Mouse (Mus musculus): ENCODE data around the gene Polr2c. TPM values are rescaled to one million over a fixed set of nuclear protein-coding genes. Genes with fewer than 3 reads are reported as not detected.
A peak's percentile ranks its signal among the peaks of the same experiment; 100 is the strongest.
"Not testable (repeated sequence)": the region's sequence is repeated elsewhere in the genome, so short reads cannot be mapped to it uniquely, and the experiment has no call there.

Gene Polr2c
- polyA plus RNA-seq, 1 experiment from 2014 or later, result 50.6 TPM

- Histone ChIP-seq H3K9ac (replicated peaks) (no peak overlapping the region), H3K4me3 (ENCODE audit: low read depth, low read length) (no peak overlapping the region), H3K4me2 (ENCODE audit: low read depth, low read length) (no peak overlapping the region), H3K27ac (ENCODE audit: low read depth) (no peak overlapping the region), H3K4me1 (ENCODE audit: insufficient read depth) (0 out of 2 replicates have a peak, but pooled peaks cover 5% of the 10 kb centered on the region), H3K36me3 (replicated peaks; ENCODE audit: insufficient read depth, low read length) (peaks cover 58% of the 10 kb centered on the region), H3K27me3 (ENCODE audit: insufficient read depth, low read length) (no peaks in the 10 kb centered on the region), H3K9me3 (ENCODE audit: low read length) (no peaks in the 10 kb centered on the region)
- ATAC-seq (peak; percentile 69), DNase-seq (peak; percentile 76)
- TF ChIP-seq CTCF (IDR thresholded peaks at IDR 0.05; ENCODE audit: low read depth), result peak; percentile 89
- no peak for TF ChIP-seq EP300 (IDR thresholded peaks at IDR 0.05; ENCODE audit: low read depth)
- WGBS (ENCODE audit: insufficient replicate concordance), result 85% methylated on average over 23 of the region's 23 CpGs
Measured at GRCm38 (mm10) chr8:94822637-94823560, 34.4 kb upstream of the Polr2c start.

- ATAC-seq (no peak), DNase-seq (no peak)
- Histone ChIP-seq H3K4me2 (ENCODE audit: low read depth, low read length) (no peak overlapping the region), H3K4me3 (ENCODE audit: low read depth, low read length) (no peak overlapping the region), H3K27me3 (ENCODE audit: insufficient read depth, low read length) (no peaks in the 10 kb centered on the region), H3K9ac (replicated peaks) (no peak overlapping the region), H3K9me3 (ENCODE audit: low read length) (no peaks in the 10 kb centered on the region), H3K4me1 (ENCODE audit: insufficient read depth) (0 out of 2 replicates have a peak, but pooled peaks cover under 1% of the 10 kb centered on the region), H3K36me3 (replicated peaks; ENCODE audit: insufficient read depth, low read length) (peaks cover 71% of the 10 kb centered on the region), H3K27ac (ENCODE audit: low read depth) (no peak overlapping the region)
- TF ChIP-seq CTCF (IDR thresholded peaks at IDR 0.05; ENCODE audit: low read depth) (no peak), EP300 (IDR thresholded peaks at IDR 0.05; ENCODE audit: low read depth) (no peak)
- 82% methylated on average over 6 of the region's 6 CpGs for WGBS (ENCODE audit: insufficient replicate concordance)
Measured at GRCm38 (mm10) chr8:94825170-94825569, 32.1 kb upstream of the Polr2c start.

- Histone ChIP-seq H3K9ac (replicated peaks) (no peak overlapping the region), H3K4me1 (ENCODE audit: insufficient read depth) (no peaks in the 10 kb centered on the region), H3K4me2 (ENCODE audit: low read depth, low read length) (no peak overlapping the region), H3K27ac (ENCODE audit: low read depth) (no peak overlapping the region), H3K27me3 (ENCODE audit: insufficient read depth, low read length) (no peaks in the 10 kb centered on the region), H3K36me3 (replicated peaks; ENCODE audit: insufficient read depth, low read length) (peaks cover 76% of the 10 kb centered on the region), H3K4me3 (ENCODE audit: low read depth, low read length) (no peak overlapping the region), H3K9me3 (ENCODE audit: low read length) (no peaks in the 10 kb centered on the region)
- 92% methylated on average over 5 of the region's 5 CpGs for WGBS (ENCODE audit: insufficient replicate concordance)
- ATAC-seq (no peak), DNase-seq (no peak)
- TF ChIP-seq EP300 (IDR thresholded peaks at IDR 0.05; ENCODE audit: low read depth) (no peak), CTCF (IDR thresholded peaks at IDR 0.05; ENCODE audit: low read depth) (no peak)
Measured at GRCm38 (mm10) chr8:94826210-94826609, 31.0 kb upstream of the Polr2c start.

- peaks cover 73% of the 10 kb centered on the region for H3K36me3 ChIP-seq (replicated peaks; ENCODE audit: insufficient read depth, low read length)
- TF ChIP-seq CTCF (IDR thresholded peaks at IDR 0.05; ENCODE audit: low read depth) (no peak), EP300 (IDR thresholded peaks at IDR 0.05; ENCODE audit: low read depth) (no peak)
- ATAC-seq, result no peak
- H3K27ac ChIP-seq (ENCODE audit: low read depth), result no peak overlapping the region
- no peaks in the 10 kb centered on the region for H3K9me3 ChIP-seq (ENCODE audit: low read length)
- H3K27me3 ChIP-seq (ENCODE audit: insufficient read depth, low read length), result no peaks in the 10 kb centered on the region
- H3K4me2 ChIP-seq (ENCODE audit: low read depth, low read length), result no peak overlapping the region
- H3K9ac ChIP-seq (replicated peaks), result no peak overlapping the region
- 83% methylated on average over 6 of the region's 6 CpGs for WGBS (ENCODE audit: insufficient replicate concordance)
- no peaks in the 10 kb centered on the region for H3K4me1 ChIP-seq (ENCODE audit: insufficient read depth)
- H3K4me3 ChIP-seq (ENCODE audit: low read depth, low read length), result no peak overlapping the region
- DNase-seq, result no peak
Measured at GRCm38 (mm10) chr8:94828284-94828683, 29.0 kb upstream of the Polr2c start.

DNA sequence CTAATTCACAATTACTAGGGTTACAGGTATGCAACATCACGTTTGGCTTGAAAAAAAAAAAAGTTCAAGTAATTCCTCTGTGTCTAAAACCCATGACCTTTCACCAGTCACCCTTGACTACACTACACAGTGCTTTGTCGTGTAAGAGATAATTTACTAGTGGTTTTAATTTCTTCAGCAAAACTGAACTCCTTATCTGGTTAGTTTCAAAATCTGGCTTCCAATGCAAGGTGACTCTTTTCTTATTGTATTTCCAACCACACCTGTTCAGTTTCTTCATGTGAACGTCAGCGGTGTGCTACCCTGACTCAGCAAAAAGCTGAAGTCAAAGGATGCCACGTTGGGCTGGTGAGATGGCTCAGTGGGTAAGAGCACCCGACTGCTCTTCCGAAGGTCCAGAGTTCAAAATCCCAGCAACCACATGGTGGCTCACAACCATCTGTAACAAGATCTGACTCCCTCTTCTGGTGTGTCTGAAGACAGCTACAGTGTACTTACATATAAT, 23.3 kb upstream of the Polr2c start:
- Histone ChIP-seq H3K36me3 (replicated peaks; ENCODE audit: insufficient read depth, low read length) (peaks cover 24% of the 10 kb centered on the region), H3K4me1 (ENCODE audit: insufficient read depth) (peaks cover 10% of the 10 kb centered on the region)
- 64% methylated on average over 7 of the region's 7 CpGs for WGBS (ENCODE audit: insufficient replicate concordance)
- not testable (repeated sequence) for ATAC-seq; H3K9me3 ChIP-seq (ENCODE audit: low read length); H3K4me3 ChIP-seq (ENCODE audit: low read depth, low read length); DNase-seq; H3K9ac ChIP-seq (replicated peaks); H3K4me2 ChIP-seq (ENCODE audit: low read depth, low read length); H3K27ac ChIP-seq (ENCODE audit: low read depth); H3K27me3 ChIP-seq (ENCODE audit: insufficient read depth, low read length)

DNA sequence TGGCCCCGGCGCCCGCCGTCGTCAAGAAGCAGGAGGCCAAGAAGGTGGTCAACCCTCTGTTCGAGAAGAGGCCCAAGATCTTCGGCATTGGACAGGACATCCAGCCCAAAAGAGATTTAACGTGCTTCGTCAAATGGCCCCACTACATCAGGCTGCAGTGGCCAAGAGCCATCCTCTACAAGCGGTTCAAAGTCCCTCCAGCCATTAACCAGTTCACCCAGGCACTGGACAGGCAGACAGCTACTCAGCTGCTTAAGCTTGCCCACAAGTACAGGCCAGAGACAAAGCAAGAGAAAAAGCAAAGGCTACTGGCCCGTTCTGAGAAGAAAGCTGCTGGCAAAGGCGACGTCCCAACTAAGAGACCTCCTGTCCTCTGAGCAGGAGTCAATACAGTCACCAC, 21.5 kb upstream of the Polr2c start:
- H3K27ac ChIP-seq (ENCODE audit: low read depth); H3K4me2 ChIP-seq (ENCODE audit: low read depth, low read length); ATAC-seq; DNase-seq; H3K4me3 ChIP-seq (ENCODE audit: low read depth, low read length); H3K9me3 ChIP-seq (ENCODE audit: low read length); H3K27me3 ChIP-seq (ENCODE audit: insufficient read depth, low read length); H3K9ac ChIP-seq (replicated peaks): not testable (repeated sequence)
- H3K4me1 ChIP-seq (ENCODE audit: insufficient read depth), result peaks cover 12% of the 10 kb centered on the region
- 92% methylated on average over 13 of the region's 13 CpGs for WGBS (ENCODE audit: insufficient replicate concordance)
- H3K36me3 ChIP-seq (replicated peaks; ENCODE audit: insufficient read depth, low read length), result peaks cover 14% of the 10 kb centered on the region

All from liver, postnatal 0 days (tissue).